Mouse (Mus musculus) testis, postnatal 10 days (tissue): ENCODE measurements at regions not wholly inside any gene's neighbourhood (a gene's known extent, or its start where the extent isn't known, plus 50 kb on each side); places are given as distances from the start of the nearest gene placed in this dataset.

Experiments used
- DNase-seq: peaks from one replicate; pipeline ENCODE4 v3.0.0; 2021; ENCODE audit warnings: low spot score

DNA sequence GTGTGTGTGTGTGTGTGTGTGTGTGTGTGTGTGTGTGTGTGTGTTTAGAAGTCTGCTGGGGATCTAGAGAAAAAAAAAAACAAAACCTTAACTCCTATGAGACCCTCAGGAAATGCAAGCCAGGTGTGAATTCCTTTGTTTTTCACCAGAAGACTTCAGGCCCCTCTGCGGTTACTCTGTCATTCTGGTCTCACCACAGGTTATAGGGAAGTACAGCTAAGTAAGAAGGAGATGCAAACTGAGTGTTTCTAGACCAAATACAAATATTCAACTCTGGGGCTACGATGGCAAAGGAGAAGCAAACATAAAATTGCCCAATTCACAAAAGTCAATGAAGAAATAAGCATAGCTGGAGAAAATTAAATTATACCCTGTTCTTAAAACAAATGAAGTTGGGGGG, 54.9 kb upstream of the Basp1 start:
- no peak for DNase-seq

DNA sequence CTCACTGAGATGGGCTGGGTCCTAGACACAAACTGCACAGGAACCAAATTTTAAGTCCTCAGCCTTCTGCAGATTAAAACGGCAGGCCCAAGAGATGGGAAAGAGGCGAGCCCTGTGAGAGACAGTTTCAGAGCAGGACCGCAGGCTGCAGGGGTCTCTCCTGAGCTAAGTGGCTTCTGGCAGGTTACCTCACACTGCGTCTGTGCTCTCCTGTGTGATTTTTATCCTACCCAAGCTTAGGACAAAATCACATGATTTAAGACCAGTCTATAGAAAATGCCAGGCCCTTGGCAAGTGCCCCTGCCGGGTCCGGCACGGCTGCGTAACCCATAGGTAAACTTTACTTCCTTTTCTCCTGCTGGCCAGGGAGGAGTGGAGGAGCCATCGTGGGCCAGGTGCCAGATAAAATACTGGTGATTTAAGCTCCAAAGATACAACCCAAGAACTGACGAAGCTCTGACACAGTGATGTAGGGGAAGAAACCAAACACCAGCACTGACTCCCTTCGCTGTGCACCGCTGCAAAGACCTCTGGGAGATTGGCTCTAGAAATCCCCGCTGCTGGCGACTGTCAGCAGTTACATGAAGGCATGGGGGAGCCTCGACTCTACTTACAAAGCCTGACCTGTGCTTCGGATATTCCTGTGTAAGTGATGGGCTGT, 55.8 kb upstream of the Basp1 start:
- DNase-seq, result no peak

DNA sequence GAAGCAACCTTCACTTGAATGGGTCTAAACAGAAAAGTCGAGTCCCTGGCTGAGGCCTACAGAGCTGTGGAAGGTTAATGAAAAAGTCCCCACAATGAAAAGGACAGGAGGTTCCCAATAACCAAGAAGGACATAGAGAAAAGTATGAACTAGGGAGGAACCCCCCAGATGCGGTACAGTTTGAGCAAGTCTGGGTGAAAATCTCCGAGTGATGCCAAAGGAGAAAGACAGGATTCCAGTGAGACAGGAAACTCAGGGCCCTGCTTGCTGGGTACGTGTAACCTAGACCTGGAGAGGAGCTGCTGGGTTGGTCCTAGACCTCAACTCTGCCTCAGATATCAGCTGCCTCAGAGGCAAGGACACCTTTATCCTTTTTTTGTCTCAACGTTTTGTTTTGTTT, 57.8 kb upstream of the Basp1 start:
- no peak for DNase-seq

DNA sequence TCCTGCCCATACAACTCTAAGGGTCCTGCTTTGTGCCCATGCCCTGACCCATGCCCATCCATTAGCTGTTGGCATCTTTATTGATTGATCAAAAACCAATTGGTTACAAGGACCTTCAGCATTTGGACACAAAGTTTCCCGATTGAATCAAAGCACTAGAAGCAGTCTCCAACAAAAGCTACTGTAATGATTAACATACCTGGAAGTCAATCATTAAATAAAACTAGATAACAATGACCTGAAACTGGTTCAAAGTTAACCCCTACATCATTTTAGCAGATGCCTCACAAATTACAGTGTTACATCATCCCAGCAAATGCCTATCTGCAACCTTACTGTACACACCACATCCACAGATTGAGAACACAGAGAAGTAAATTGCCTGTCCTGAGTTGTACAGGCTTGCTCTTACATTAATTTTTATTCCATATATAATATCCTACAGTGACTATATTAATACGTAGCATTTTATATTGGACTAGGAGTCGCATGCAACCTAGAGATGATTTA, 59.7 kb upstream of the Basp1 start:
- no peak for DNase-seq

DNA sequence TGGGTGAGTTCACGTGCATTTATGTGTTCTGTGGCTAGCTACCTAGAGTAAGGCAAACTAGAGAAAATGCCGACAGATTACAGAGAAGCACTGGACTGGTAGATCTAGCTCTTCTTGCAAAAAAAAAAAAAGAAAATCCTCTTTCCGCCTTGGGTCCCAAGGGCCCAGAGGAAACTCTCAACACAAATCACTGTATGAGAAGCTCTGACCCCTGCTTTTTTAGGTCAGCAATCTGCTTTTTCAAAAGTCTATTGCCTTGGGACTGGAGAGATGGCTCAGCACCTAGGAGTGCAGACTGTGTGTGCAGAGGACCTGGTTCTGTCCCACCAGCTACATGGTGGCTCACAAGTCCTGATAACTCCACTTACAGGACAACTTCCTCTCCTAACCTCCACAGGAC, 60.5 kb upstream of the Basp1 start:
- DNase-seq, result no peak

DNA sequence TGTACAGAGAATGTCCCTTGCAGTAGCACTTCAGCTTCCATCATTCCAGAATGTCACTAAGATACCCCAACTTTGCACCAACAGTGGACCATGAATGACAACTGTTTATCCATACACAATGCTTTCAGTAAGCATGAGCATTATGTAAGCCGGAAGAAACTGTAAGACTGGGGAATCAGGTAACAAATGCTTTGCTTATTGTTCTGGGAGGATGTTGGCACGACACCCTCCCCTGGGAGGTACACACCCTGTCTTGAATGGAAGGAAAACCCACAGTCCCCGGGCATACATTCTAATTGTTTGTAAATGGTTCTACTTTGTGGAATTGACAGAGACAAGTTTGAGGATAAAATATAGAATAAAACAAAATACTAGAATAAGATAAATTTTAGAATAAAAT, 69.0 kb upstream of the Basp1 start:
- DNase-seq, result no peak

DNA sequence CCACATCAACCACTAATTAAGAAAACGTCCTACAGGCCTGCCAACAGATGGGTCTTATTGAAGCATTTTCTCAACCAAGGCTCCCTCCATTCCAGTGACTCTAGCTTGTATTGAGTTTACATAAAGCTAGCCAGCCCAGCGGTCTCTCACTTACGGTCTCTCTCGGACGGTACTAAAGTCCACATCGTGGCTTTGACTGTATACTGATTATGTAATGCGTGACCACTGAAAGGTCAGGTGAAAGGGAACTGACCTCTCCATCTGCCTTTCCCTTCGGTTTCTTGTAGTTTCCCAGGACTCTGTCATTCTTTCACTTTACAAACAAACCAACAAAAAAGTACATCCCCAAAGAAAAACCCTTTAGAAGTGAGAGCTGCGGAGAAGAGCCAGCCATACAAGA, 71.8 kb upstream of the Basp1 start:
- DNase-seq, result no peak

DNA sequence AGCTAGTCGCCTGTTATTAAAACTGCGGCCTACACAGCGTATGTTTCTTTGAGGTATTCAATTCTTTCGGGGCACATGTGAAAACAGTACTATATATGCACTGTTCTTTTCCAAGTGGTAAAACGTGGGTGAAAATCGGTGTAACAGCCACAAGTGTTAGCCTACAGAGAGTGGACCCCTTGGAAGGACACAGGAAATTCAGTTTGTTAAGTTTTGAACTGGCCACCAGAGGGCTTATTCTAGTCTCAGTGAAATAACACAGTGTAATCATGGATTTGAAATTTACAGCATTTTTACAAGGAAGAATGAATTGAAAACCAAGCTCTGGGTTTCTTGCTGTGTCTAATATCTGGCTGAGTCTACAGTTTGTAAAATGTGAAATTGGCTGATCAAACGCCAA, 72.6 kb upstream of the Basp1 start:
- no peak for DNase-seq

DNA sequence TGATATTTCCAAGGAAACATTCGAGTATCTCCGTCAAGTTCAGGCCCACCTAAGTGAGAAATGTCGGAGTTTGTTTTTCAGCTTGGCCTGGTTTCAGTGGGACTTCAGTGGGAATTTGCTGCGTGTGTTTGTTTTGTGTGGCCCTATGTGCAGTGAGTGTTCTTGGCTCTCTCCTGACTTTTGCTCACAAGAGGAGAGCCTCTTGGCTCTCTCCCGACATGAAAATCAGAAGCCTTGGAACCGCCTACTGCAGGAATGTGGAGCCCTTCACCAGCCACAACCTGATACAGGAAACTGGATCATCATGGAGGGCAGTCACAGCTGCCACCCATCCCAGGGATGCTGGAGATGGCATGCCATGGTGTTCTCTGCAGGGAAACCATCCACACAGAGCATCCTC, 76.2 kb upstream of the Basp1 start:
- no peak for DNase-seq

DNA sequence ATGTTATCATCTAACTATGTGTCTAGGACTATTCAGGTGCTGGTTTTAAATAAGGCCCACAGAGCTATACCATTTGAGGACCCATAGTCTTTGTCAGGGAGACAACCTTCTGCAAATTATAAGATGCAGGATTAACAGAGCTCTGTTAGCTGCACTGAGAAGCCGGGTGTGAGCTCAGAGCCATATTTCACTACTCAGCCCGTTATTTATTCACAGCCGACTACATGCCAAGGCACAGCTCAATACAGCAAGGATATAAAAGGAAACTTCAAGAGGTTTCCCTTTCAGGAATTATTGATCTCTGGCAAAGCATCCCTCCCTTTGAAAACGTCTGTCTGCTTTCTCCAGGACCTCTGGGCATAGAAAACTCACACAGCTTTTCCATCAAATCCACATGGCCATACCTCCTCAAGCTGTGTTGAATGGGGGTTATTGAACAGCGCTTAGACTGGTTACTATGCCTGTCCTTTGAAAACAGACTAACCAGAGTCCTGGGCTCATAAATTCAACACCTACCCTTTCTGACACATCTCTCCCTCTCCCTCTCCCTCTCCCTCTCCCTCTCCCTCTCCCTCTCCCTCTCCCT, 78.7 kb upstream of the Basp1 start:
- no peak for DNase-seq

DNA sequence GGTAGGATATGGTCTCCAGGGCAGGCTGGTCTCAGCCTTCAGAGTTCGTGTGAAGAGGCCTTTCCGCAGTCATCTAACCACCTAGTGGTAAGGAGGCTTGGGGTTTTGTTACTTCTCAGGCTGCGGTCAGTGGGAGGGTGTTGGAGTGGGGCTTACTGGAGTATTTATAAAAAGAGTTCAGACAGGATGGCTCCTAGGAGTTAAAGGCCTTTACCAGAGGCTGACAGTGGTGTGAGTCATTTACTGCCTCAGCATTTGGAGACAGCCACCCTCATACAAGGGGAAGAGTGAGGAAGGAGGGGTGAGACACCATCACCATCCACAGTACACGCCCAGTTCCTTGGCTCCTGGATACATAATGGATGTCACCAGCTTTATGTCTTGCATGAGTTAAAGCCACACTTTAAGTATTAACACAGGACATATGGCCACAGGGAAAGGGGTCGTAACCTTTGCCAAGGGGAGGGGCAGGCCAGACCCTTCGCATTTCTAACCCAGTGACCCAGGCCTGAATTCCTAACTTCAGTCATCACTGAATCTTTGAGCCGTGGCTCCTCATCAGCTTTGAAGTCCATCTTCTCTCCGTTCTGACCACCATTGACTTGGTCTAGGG, 81.2 kb upstream of the Basp1 start:
- no peak for DNase-seq

DNA sequence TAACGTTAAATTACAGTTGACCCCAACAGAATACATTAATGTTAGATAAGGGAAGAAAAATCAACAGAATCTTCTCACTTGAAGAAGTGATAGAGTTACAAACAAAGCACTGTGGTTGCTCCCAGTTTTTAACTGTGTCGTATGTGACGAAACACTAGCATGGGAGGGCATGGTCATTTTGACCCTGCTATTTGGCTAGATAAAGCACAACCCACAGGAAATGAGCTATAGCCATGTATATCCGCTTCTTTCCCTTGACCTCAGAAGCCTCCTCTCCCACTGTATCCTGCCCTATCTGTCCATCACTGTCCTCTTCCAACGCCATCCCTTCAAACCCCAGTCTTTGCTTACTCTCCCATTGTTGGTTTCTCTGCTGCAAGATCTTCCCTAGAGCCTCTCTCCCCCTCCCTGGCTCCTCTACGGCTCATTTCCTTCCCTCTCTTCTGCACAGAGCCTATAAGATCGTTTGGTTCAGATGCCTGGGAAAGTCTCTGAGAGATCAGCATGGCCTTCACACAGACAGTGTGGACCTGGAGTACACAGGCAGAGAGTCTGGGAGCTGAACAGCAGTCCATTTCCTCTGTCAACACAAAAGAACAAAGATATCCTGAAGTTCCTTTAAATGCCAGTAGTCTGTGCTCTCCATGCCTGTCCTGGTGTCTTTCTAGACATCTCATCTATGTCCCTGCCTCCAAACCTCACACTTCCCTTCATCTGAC, 82.5 kb upstream of the Basp1 start:
- no peak for DNase-seq

DNA sequence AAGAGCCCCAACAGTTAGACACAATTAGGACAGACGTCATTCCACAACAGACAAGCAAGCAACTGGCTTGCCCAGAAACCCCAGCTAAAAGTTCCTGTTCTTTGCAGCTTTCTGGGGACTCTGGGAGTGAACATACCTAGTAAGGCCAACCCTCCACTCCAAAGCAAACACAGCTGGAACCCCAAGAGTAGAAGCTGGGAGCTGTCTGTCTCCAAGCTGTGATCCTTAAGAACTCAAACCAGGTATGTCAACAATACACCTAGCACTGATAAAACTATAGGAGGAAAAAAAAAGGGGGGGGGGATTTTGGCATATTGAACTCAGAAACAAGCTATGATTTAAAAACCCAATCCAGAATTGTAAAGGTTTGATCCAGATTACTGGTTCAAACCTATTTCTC, 84.2 kb upstream of the Basp1 start:
- DNase-seq, result no peak

DNA sequence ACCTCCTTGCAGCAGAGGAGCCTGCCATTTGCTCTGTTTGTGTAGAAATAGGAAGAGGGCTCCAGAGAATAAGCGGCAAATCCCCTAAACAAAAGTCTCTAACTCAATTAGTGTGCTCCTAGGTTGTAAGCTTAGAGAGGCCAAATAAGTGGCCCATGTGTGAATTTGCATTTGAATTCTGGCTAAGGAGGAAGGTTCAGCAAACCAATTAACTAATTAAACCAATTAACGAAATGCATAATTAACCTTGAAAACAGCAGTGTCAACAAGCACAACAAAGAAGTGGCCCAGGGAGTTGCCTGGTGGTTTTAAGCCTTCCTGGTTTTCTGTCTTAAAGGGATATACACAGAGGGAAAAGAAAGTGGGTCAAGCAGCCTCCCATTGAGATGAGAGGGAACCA, 84.9 kb upstream of the Basp1 start:
- no peak for DNase-seq

DNA sequence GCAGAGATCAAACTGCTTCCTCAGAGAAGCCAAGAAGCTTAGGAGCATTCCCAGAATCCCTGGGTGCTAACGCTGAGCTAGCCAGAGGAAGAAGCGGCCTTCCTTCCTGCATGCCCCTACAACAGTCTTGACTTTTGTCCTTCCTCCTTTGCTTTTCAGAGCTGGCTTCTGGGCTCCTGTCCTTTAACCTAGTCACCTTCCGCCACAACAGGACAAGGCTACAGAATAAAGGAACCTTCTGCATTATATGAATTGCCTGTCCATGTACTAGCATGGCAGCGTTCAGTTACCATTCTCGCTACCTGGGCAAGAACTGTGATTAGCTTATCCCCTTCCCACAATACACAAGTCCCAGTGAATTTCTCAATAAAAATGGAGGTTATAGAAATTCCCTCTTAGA, 88.9 kb upstream of the Basp1 start:
- no peak for DNase-seq

DNA sequence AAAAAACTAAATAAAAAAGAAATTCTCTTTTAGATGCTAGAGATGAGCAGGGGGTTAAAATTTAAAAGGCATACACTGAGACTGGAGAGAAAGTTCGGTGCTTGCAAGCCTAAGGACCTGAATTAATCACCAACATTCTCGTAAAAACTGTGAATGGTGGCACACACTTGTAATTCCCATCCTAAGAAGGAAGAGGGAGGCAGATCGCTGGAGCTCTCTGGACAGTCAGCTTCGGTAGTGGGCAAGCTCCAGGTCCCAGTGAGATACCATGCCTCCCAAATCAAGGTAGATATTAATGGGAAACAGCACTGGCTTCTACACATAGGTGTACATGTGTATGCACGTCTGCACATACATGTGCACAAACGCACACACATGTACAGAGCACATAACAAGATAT, 89.5 kb upstream of the Basp1 start:
- DNase-seq, result no peak

DNA sequence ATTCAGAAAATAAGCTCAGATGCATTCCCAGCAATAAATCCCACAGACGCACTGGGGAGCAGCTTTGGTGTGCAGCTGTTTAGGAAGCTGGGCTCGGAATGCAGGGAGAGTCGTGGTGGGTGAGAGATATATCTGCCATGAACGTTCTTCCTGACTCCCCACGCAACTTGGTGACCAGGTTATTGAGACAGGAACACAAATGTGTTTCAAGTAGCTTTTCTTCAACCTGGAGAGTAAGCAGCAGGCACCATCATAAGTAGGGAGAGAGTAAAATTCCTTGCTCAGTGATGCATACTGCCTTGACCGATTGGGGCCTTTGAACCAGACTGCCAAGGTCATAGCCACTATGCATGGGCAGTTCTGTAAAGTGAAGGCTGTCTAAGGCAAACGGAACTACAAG, 95.6 kb upstream of the Basp1 start:
- DNase-seq, result no peak

DNA sequence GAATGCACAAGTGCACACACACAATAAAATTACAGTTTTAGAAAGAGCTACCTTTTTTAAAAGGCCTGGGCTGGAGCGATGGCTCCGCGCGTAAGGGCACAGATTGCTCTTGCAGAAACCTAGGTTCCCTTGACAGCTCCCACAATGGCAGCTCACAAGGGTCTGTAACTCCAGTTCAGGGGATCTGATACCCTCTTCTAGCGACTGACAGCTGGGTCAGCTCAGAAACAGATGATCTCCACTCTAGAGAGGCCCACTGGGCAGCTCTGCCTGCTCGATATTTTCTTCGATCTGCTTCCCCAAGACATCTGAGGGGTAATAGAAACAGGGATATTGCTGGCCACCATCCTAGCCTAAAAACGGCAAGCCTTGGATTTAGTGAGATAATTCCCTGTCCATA, 96.0 kb upstream of the Basp1 start:
- no peak for DNase-seq

DNA sequence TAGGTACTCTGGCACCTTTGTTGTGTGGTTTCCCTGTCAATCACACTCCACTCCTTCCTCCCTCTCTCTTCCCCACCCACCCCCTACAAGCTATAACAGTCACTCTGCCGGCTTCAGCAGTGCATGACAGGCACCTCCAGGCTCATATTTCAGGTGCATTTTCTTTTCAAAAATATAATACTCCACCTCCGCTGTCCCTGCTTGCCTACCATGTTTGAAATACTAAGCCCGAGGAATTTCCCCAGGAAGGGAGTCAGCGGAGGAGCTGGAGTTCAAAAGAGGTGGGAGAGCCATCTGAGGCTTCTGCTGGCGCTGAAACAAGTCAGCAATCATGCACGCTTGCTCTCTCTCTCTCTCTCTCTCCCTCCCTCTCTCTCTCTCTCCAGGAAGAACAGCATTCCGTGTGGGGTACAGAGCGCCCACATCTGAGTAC, 96.5 kb upstream of the Basp1 start:
- DNase-seq, result no peak

DNA sequence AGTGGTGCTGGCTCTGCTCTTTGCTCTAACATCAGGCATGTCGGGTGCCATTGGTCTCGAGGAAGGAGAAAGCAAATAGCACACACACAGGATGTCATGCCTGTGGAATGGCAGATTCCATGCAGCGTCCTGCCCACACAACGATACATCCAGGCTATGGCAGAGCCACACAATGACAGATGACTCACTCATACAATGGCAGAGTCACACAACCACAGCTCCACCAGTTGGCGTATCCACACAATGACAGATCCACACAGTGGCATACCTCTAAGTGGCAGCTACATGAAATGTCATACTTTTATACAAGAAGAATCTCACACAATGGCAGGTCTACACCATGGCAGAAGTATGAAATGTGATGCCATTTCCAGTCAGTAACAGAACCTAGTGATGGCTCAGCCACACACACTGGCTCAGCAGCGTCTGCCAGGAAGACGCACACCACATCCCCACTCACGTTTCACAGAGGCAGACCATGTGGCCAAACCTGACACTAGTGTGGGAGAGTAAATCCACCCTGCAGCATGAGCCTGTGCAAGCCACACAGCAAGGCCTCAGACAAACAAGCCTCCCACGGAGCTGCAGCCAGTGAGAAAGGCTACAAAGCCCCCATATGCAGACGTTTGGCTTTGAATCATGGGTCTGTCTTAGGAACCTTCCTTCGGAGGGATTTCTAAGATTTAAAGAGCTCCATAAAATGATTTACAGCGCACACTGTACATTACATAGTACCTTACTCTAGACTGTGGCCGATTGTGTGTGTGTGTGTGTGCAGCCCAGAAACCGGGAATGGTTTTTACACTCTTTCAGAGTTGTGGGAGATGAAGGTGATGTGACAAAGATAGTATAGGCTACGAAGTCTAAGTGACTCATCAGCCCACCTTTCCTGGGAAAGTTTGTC, 104.0 kb upstream of the Myo10 start:
- no peak for DNase-seq

DNA sequence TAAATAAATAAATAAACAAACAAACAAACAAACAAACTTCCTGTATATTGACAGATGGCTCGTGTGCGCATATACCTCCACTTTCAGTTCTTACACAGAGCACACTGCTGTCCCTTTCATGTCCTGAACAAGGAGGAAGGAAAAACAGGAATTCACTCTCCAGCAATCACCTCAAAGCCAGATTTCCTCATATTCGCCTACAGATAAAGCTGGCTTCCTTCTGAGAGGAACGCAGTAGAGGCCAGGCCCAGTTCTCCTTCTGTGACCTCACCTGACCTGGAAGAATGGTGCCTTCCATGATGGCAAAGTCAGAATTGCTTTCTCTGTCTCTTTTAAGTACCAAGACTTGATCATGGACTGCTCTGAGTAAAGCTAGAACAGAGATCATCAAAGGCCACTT, 98.1 kb upstream of the Myo10 start:
- DNase-seq, result no peak

DNA sequence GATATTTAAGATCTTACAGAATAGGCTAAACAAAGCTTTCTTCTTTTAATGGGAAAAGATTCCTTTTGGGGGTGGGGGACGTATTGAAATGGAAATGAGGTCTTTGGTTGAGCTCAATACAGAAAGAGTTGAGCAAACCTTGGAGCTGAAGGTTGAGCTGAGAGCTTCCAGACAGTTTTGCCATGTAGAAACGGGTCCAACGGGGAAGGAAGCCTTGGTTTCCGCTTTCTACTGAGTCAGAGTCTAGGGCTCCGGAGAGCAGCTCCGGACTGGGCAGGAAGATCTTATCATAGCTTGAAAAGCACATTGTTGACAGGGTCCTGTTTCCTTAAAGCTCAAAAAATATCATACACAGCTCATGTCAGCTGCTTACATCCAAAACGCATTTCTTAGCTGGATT, 97.0 kb upstream of the Myo10 start:
- DNase-seq, result no peak
